Mouse (Mus musculus) cerebellum, adult (tissue): Measurements from ENCODE around the gene Rhoc.
A peak's percentile ranks its signal among the peaks of the same experiment; 100 is the strongest.
"Not testable (repeated sequence)": the region's sequence is repeated elsewhere in the genome, so short reads cannot be mapped to it uniquely, and the experiment has no call there.

Experiments
- ATAC-seq: cut with Nextera tagmentation; 2 replicates; pipeline ENCODE4 v1.9.2; 2017; ENCODE audit warnings: mild to moderate bottlenecking, moderate library complexity, mixed read lengths; ENCODE audit not compliant: insufficient number of reproducible peaks, low FRiP score, low TSS enrichment

Gene Rhoc

GRCm38 (mm10) chr3:104813227-104813626, 25.1 kb downstream of the Rhoc start:
- ATAC-seq, result not testable (repeated sequence)

GRCm38 (mm10) chr3:104814746-104815145, 26.6 kb downstream of the Rhoc start:
- ATAC-seq, result no peak

- no peak for ATAC-seq
Measured at GRCm38 (mm10) chr3:104815346-104815745, 27.2 kb downstream of the Rhoc start.

GRCm38 (mm10) chr3:104816130-104816529, 28.0 kb downstream of the Rhoc start:
- ATAC-seq, result no peak

- peak; percentile 67; the same call in 1 of the 2 replicates for ATAC-seq
Measured at GRCm38 (mm10) chr3:104817481-104817990, 29.4 kb downstream of the Rhoc start.

- peak; percentile 50 for ATAC-seq
Measured at GRCm38 (mm10) chr3:104817991-104818748, 30.0 kb downstream of the Rhoc start, which contains the start of gene Mov10. TSS of gene Mov10 (minus strand) at chr3:104818563.

GRCm38 (mm10) chr3:104818749-104819134, 30.6 kb downstream of the Rhoc start:
- no peak for ATAC-seq

GRCm38 (mm10) chr3:104820426-104820825, 32.3 kb downstream of the Rhoc start:
- ATAC-seq, result no peak

- no peak for ATAC-seq
Measured at GRCm38 (mm10) chr3:104822413-104822812, 34.2 kb downstream of the Rhoc start.

GRCm38 (mm10) chr3:104835797-104836196, 47.6 kb downstream of the Rhoc start:
- no peak for ATAC-seq

- ATAC-seq, result no peak
Measured at GRCm38 (mm10) chr3:104841049-104841448, 52.9 kb downstream of the Rhoc start.
